25 mouse cellular contexts compared by ENCODE assay signal in the genomic region with DNA sequence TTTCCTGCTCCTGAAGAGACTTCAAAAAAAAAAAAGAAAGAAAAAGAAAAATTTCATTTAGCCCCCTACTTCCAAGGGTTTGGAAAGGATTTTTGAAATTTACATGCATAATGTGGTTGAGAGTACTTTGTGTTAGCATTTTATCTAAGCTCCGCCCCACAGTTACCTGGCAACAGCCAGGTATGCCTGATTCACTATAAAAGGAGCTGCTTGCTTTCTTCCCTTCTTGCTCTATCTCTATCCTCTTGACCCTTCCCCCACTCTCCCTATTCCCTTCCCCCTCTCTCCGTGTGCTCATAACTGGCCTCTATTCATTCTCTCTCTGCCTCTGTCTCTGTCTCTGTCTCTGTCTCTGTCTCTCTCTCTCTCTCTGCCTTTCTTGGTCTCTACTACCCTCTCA. TPM values are rescaled to one million over a fixed set of nuclear protein-coding genes. Genes with fewer than 3 reads are reported as not detected.
"Had no signal": no experiment of that assay in that cellular context is flagged by ENCODE, and none has a peak within 500 bp of the region (broad histone marks: within the 10 kb centered on the region; RNA-seq: fewer than 3 reads in every experiment).

No protein-coding gene starts in this region.

- H3K36me3 ChIP-seq: kidney, embryonic 15.5 days; liver, embryonic 13.5 days; midbrain, embryonic 10.5 days; neural tube, embryonic 13.5 days; stomach, embryonic 15.5 days had no signal

- H3K27me3 ChIP-seq: kidney, embryonic 15.5 days; liver, embryonic 13.5 days; neural tube, embryonic 13.5 days; stomach, embryonic 15.5 days had no signal

- H3K9me3 ChIP-seq: kidney, embryonic 15.5 days; liver, embryonic 13.5 days; megakaryocyte, embryonic 14.5 days; midbrain, embryonic 10.5 days; neural tube, embryonic 13.5 days; stomach, embryonic 15.5 days had no signal

- H3K4me1 ChIP-seq: liver, embryonic 13.5 days; neural tube, embryonic 13.5 days; stomach, embryonic 15.5 days had no signal

- DNase-seq: kidney, adult 8-10 months; kidney, postnatal 10 days; kidney, postnatal 36 days; layer of hippocampus, postnatal 36 days; liver, embryonic 13.5 days; lung, adult 2 months; retina, postnatal 1 day; right cerebral cortex, postnatal 25 days; spleen, adult 18-20 months; thymus, postnatal 25 days had no signal

- ATAC-seq: lung, postnatal 0 days had no signal

- H3K4me3 ChIP-seq: kidney, embryonic 15.5 days; left cerebral cortex, adult 2 months; liver, embryonic 13.5 days; megakaryocyte, embryonic 14.5 days; midbrain, embryonic 10.5 days; myocyte; neural tube, embryonic 13.5 days; stomach, embryonic 15.5 days had no signal

- H3K9ac ChIP-seq: kidney, embryonic 15.5 days; liver, embryonic 13.5 days; neural tube, embryonic 13.5 days; stomach, embryonic 15.5 days had no signal

- H3K27ac ChIP-seq: kidney, embryonic 15.5 days; left cerebral cortex, adult 2 months; liver, embryonic 13.5 days; midbrain, embryonic 10.5 days; neural tube, embryonic 13.5 days; stomach, embryonic 15.5 days had no signal

- H3K4me2 ChIP-seq: kidney, embryonic 15.5 days; liver, embryonic 13.5 days; neural tube, embryonic 13.5 days; stomach, embryonic 15.5 days had no signal

RNA-seq across cellular contexts. Expression of a gene that starts 34.4 kb away (rescaled TPM):
- total RNA-seq: liver, adult 2 months; monocyte, adult 5-6 weeks; neutrophil, adult 5-6 weeks had no signal
- polyA plus RNA-seq: limb, embryonic 11.5 days; limb, embryonic 14.5 days; liver, adult 2 months; liver, embryonic 13.5 days; liver, embryonic 16.5 days; lung, adult 2 months; lung, postnatal 0 days; myocyte; thymus, postnatal 0 days had no signal
